Mouse (Mus musculus) left cerebral cortex, postnatal 14 days (tissue): Measurements from ENCODE around the gene Gm15080. TPM values are rescaled to one million over a fixed set of nuclear protein-coding genes. Genes with fewer than 3 reads are reported as not detected.
"Not testable (repeated sequence)": the region's sequence is repeated elsewhere in the genome, so short reads cannot be mapped to it uniquely, and the experiment has no call there.

ENCODE experiments used
- DNase-seq, 2 experiments: peaks; one replicate each; pipeline ENCODE4 v3.0.0; 2021 to 2022; ENCODE audit warnings: low spot score in 2 of 2, mixed read lengths in 1 of 2
- intact Hi-C: fragments of 180-260 bp; cut with DNase I; formaldehyde crosslinking; loops from one replicate; pipeline ENCODE4 v1.15.1; 2025
- long read RNA-seq, 2 experiments: library from polyadenylated mRNA; stranded (forward); transcript quantifications; one replicate each; pipeline ENCODE4 v2.0.0; 2021
- total RNA-seq, 2 experiments: library from RNA; stranded (reverse); gene quantifications; 2 replicates each; pipeline ENCODE4 v1.2.3; 2021

Gene Gm15080
- total RNA-seq = not detected
- long read RNA-seq, experiment 1 = 0 reads
- long read RNA-seq, experiment 2 = 0 reads

DNA sequence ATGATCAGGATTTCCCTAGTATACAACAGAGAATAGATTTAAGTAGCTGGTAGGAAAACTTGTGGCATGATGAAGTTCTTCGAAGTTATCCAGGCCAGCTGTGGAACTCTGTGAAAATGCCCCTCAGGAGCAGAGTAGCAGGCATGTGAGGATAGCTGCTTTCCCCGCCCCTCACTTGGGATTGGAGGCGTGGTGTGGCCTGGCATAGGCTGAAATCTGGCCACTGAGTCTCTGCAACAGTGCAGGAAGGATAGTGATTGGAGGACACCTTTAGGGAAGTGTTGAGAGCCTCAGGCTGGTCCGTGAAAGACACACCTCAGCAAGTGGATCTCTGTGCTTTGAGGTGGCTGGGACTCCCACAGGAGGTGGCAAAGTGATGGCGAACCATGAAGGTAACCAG is at the start of gene Gm15080:
Gene Gm15080, plus strand, starts transcription at position 301 of the 400 bp plus-strand sequence.
- intact Hi-C loops, DNase-seq: not testable (repeated sequence)

Other genes starting within 250 kb of the Gm15080 start
- gene Gm15128, start 227.0 kb upstream of the Gm15080 start, total RNA-seq = not detected
- gene Gm15107, start 187.7 kb downstream of the Gm15080 start, total RNA-seq = not detected